Comparison of ENCODE assay signal across 12 mouse cellular contexts in genomic region chr2:36213108-36213507, GRCm38 (mm10). TPM values are rescaled to one million over a fixed set of nuclear protein-coding genes. Genes with fewer than 3 reads are reported as not detected.
DNase-seq lines count a peak whose midpoint lies in the region; ATAC-seq and TF ChIP-seq lines count a peak whose summit lies in the region.
"Had no signal": no experiment of that assay in that cellular context is flagged by ENCODE, and none has a peak within 500 bp of the region (broad histone marks: within the 10 kb centered on the region; RNA-seq: fewer than 3 reads in every experiment).

No protein-coding gene starts in this region.

- H3K4me1 ChIP-seq in megakaryocyte, embryonic 14.5 days = peaks cover 74% of the 10 kb centered on the region
- H3K4me1 ChIP-seq in heart, adult 2 months (ENCODE audit: control insufficient read depth, insufficient read depth, low read length) = peaks cover 16% of the 10 kb centered on the region

- H3K27me3 ChIP-seq in megakaryocyte, embryonic 14.5 days (replicated peaks) = peaks cover 11% of the 10 kb centered on the region
- H3K27me3 ChIP-seq in heart, adult 2 months (ENCODE audit: control insufficient read depth, insufficient read depth, low read length) = no peaks in the 10 kb centered on the region

- no peak for ATAC-seq in megakaryocyte, adult 5-6 weeks (ENCODE audit: poor library complexity, severe bottlenecking)
- ATAC-seq in megakaryocyte progenitor cell, adult 5-6 weeks (replicated peaks; ENCODE audit: poor library complexity) = 0 out of 2 replicates have a peak, but pooled peaks have one; percentile 0

- 0 out of 2 replicates have a peak, but pooled peaks have one; percentile 20 for TF ChIP-seq CTCF in heart, adult 2 months (IDR thresholded peaks at IDR 0.05)

- WGBS in heart, adult 2 months = 6% methylated on average over 7 of the region's 7 CpGs

- 0 out of 2 replicates have a peak, but pooled peaks have one; percentile 23 for TF ChIP-seq EP300 in heart, adult 2 months (IDR thresholded peaks at IDR 0.05; ENCODE audit: insufficient read depth, low read depth, low read length)

- H3K4me3 ChIP-seq in megakaryocyte, embryonic 14.5 days (replicated peaks) = peak overlapping the region; percentile 86
- no peak overlapping the region for H3K4me3 ChIP-seq in heart, adult 2 months
- H3K4me3 ChIP-seq: forebrain, embryonic 15.5 days; liver, embryonic 12.5 days had no signal

- H3K27ac ChIP-seq in heart, adult 2 months = no peak overlapping the region; the same call in 1 of the 2 replicates
- H3K27ac ChIP-seq: forebrain, embryonic 15.5 days; hindbrain, embryonic 14.5 days; liver, embryonic 12.5 days had no signal

- no peak for TF ChIP-seq POLR2A in heart, adult 2 months (IDR thresholded peaks at IDR 0.05; ENCODE audit: insufficient read depth, low read depth, low read length)

- DNase-seq in heart, adult 2 months = peak; percentile 40 to 66
- peak; percentile 71 for DNase-seq in heart, postnatal 4 days
- no peak for DNase-seq in c-Kit-positive CD71-positive TER-119-positive erythroid progenitor cells, embryonic 14.5 days (ENCODE audit: low spot score)
- DNase-seq in left cerebral cortex, postnatal 14 days (ENCODE audit: low spot score in 2 of 2) = no peak
- DNase-seq: adrenal gland, adult 2 months had no signal

- no peaks in the 10 kb centered on the region for H3K79me2 ChIP-seq in heart, adult 2 months (replicated peaks; ENCODE audit: control insufficient read depth, insufficient read depth, low read length)

- no peaks in the 10 kb centered on the region for H3K9me3 ChIP-seq in megakaryocyte, embryonic 14.5 days
- H3K9me3 ChIP-seq: forebrain, embryonic 15.5 days; G1E; liver, embryonic 12.5 days had no signal

- intact Hi-C loops in heart, adult 2 months (cut with DNase I) = loop anchor here (5.0 kb wide), 1 partner anchor 76 kb away; the partner anchor contains the start of genes Mrrf and Rbm18
- intact Hi-C loops in left cerebral cortex, postnatal 14 days (cut with DNase I) = loop anchor here (5.0 to 10.0 kb wide), 3 partner anchors 76 to 1122 kb away; partner anchors contain the start of genes Mrrf and Rbm18

- H3K9ac ChIP-seq in heart, adult 2 months (ENCODE audit: low read depth, low read length) = no peak overlapping the region
- H3K9ac ChIP-seq: forebrain, embryonic 15.5 days; hindbrain, embryonic 14.5 days; liver, embryonic 12.5 days had no signal

- H3K36me3 ChIP-seq in megakaryocyte, embryonic 14.5 days (replicated peaks; ENCODE audit: low read length) = peaks cover 5% of the 10 kb centered on the region
- H3K36me3 ChIP-seq in heart, adult 2 months (ENCODE audit: control insufficient read depth, insufficient read depth, low read length) = no peaks in the 10 kb centered on the region
- H3K36me3 ChIP-seq: forebrain, embryonic 15.5 days; G1E; liver, embryonic 12.5 days had no signal

RNA-seq across cellular contexts. Expression of gene Ptgs1, which starts 17.1 kb away (rescaled TPM):
- polyA plus RNA-seq in megakaryocyte, embryonic 14.5 days (2012; ENCODE audit: insufficient read depth, low replicate concordance) = 118 and 153 TPM in 2 replicates
- total RNA-seq in megakaryocyte, adult 5-6 weeks (2015) = 20.2 and 21.3 TPM in 2 replicates
- 18.9 and 32.4 TPM in 2 replicates for total RNA-seq in megakaryocyte, adult 5-6 weeks (2017)
- 10 to 100 TPM; 14.4 to 15.8 TPM for total RNA-seq in heart, adult 2 months (2021)
- 20.0 and 22.3 TPM in 2 replicates for polyA plus RNA-seq in heart, adult 2 months (2012; rRNA removed)
- 10 to 100 TPM; 13.7 to 16.0 TPM for total RNA-seq in heart, postnatal 4 days (2021)
- 32.0 and 36.6 TPM in 2 replicates for total RNA-seq in megakaryocyte progenitor cell, adult 5-6 weeks (2015)
- total RNA-seq in megakaryocyte progenitor cell, adult 5-6 weeks (2017) = 40.4 and 40.5 TPM in 2 replicates
- 10 to 100 TPM; 16.0 to 16.2 TPM for total RNA-seq in left cerebral cortex, postnatal 14 days (2021)

Comparison
In these comparisons a context has a peak if more than half of its experiments do, and no peak if none do; other contexts are left out.
1. DNase-seq: peak in heart, adult 2 months (2 of 2) and heart, postnatal 4 days (single experiment); none in c-Kit-positive CD71-positive TER-119-positive erythroid progenitor cells, embryonic 14.5 days (single experiment) and left cerebral cortex, postnatal 14 days (0 of 2).